Mouse (Mus musculus) forebrain, embryonic 12.5 days (tissue): ENCODE measurements around the gene Evl. TPM values are rescaled to one million over a fixed set of nuclear protein-coding genes. Genes with fewer than 3 reads are reported as not detected.
A peak's percentile ranks its signal among the peaks of the same experiment; 100 is the strongest.
"Not testable (repeated sequence)": the region's sequence is repeated elsewhere in the genome, so short reads cannot be mapped to it uniquely, and the experiment has no call there.

Experiments
- ATAC-seq: fragments of 200-750 bp; cut with Nextera tagmentation; 2 replicates; pipeline ENCODE4 v1.8.0; 2017; ENCODE audit warnings: moderate TSS enrichment; ENCODE audit not compliant: low FRiP score
- H3K27ac ChIP-seq: fragments of 300-500 bp; sonication (generic); 2 replicates; pipeline ENCODE4 v1.5.1; 2016; ENCODE audit warnings: mild to moderate bottlenecking
- H3K27me3 ChIP-seq: fragments of 300-500 bp; sonication (generic); 2 replicates; pipeline ENCODE4 v1.6.1; 2016; ENCODE audit warnings: mild to moderate bottlenecking
- H3K36me3 ChIP-seq: fragments of 300-500 bp; sonication (generic); replicated peaks from 2 replicates; pipeline ENCODE4 v1.6.1; 2016; ENCODE audit warnings: mild to moderate bottlenecking
- H3K4me1 ChIP-seq: fragments of 300-500 bp; sonication (generic); 2 replicates; pipeline ENCODE4 v1.6.1; 2016
- H3K4me2 ChIP-seq: fragments of 300-500 bp; sonication (generic); 2 replicates; pipeline ENCODE4 v1.6.1; 2016; ENCODE audit warnings: mild to moderate bottlenecking, moderate library complexity
- H3K4me3 ChIP-seq: fragments of 300-500 bp; sonication (generic); replicated peaks from 2 replicates; pipeline ENCODE4 v1.5.1; 2016; ENCODE audit warnings: mild to moderate bottlenecking
- H3K9ac ChIP-seq: fragments of 300-500 bp; sonication (generic); 2 replicates; pipeline ENCODE4 v1.6.1; 2016; ENCODE audit warnings: mild to moderate bottlenecking
- H3K9me3 ChIP-seq: fragments of 300-500 bp; sonication (generic); 2 replicates; pipeline ENCODE4 v1.6.1; 2016
- WGBS: fragments of 180-500 bp; shearing (Covaris S2); methylation state at CpG from one replicate; pipeline ENCODE4 v1.1.7; 2016; 5-methylcytosine and 5-hydroxymethylcytosine counted together
- microRNA counts: library from miRNA; unstranded; fragments of <30 nt; microRNA quantifications from one replicate; lab custom pipeline; 2017
- microRNA-seq: library from miRNA; unstranded; fragments of <30 nt; microRNA quantifications from one replicate; pipeline ENCODE4, GENCODE M21; 2017
- polyA plus RNA-seq: library from polyadenylated mRNA; unstranded; fragments of >200 nt; fragmentation: Nextera tagmentation; extraction: Ambion mirVana; gene quantifications from 2 replicates; pipeline ENCODE4 v1.2.1, GENCODE M21; 2016

Evl gene
- polyA plus RNA-seq, 1 experiment from 2014 or later: 124 TPM

DNA sequence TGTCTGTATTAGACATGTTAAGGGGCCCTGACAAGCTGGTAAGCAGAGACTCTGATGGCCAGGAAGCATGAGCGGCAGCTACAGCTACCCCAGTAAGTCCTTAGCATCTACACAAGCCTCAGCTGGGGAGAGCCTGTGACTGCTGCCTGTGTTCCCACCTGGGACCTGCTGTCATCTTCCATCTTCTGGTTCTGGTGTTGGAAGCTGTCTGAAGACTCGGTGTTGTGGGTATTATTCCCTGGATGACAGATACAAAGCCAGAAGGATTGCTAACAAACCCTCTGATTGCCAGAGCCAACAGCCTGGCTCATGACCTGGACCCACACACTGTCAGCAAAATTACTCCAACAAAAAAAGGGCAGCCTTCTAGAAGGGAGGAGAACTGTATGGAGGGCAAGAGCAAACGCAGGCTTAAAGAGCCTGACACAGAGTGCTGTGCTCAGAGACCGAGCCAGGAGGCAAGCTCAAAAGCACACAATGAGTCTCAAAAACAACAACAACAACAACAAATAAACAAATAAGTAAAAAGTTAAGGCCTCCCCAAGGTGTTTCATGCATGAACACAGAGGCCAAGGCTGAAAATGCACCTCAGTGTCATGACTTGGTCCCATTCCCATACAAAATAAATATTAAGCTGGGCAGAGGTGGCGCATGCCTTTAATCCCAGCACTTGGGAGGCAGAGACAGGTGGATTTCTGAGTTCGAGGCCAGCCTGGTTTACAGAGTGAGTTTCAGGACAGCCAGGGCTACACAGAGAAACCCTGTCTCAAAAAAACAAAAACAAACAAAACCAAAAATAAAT lies 155.6 kb downstream of the Evl start:
- no peak overlapping the region for H3K27ac ChIP-seq
- H3K27me3 ChIP-seq: no peaks in the 10 kb centered on the region
- H3K4me1 ChIP-seq: no peaks in the 10 kb centered on the region
- no peak overlapping the region for H3K4me2 ChIP-seq
- H3K9me3 ChIP-seq: no peaks in the 10 kb centered on the region
- no peak for ATAC-seq
- H3K4me3 ChIP-seq: no peak overlapping the region
- H3K9ac ChIP-seq: no peak overlapping the region
- no peaks in the 10 kb centered on the region for H3K36me3 ChIP-seq
- WGBS: 90% methylated on average over 6 of the region's 6 CpGs

DNA sequence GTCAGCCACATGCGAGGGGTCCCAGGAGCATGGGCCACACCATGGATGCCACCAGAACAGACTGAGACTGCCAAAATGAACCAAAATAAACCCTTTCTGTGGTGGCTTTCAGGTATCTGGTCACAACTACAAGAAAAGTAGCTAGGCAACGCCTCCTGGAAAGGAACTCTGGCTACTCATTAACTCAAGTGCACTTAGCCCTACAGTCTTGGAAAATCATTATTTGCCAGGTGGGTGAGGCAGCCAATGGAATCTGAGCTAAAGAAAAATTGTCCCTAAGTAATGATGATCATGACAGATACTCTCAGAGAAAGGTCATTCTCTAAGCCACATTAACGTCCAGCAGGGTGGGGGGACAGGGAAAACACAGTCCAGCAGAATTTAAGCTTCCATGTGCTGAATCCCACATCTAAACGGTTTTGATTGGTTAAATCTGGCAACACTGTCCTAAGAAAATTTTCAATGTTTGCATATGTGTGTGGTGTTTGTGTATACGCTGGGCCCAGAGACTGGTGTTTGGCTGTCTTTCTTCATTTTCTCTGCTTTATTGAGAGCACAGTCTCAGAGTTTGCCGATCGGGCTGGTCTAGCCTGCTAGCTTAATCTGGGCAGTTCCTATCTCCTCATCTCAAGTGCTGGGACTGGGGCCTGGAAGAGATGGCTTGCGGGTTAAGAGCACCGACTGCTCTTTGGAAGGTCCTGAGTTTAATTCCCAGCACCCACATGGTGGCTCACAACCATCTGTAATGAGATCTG lies 156.5 kb downstream of the Evl start:
- no peak for ATAC-seq
- Histone ChIP-seq H3K27me3 (no peaks in the 10 kb centered on the region), H3K4me1 (no peaks in the 10 kb centered on the region), H3K9ac (no peak overlapping the region), H3K27ac (no peak overlapping the region), H3K4me2 (no peak overlapping the region), H3K36me3 (no peaks in the 10 kb centered on the region), H3K4me3 (no peak overlapping the region), H3K9me3 (no peaks in the 10 kb centered on the region)
- 84% methylated on average over 9 of the region's 9 CpGs for WGBS

DNA sequence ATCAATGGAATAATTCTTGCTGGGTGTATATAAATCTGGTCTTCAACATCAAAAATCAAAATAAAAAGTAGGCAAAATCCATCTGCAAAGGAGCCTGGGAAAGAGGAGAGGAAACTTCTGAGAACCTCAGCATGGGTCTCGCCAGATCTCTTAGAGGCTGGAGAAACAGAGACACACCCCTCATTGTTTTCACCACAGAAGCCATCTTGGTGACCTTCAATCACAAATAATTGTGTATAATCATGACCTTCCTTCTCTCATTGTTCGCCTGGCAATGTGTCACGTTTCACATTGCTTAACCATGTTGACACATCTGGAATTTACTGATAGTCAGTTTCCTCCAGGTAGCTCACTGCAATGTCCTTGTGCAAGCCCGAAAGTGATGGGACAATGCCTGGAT lies 158.0 kb downstream of the Evl start:
- Histone ChIP-seq H3K36me3 (no peaks in the 10 kb centered on the region), H3K4me3 (no peak overlapping the region), H3K27ac (no peak overlapping the region), H3K4me1 (no peaks in the 10 kb centered on the region), H3K9ac (no peak overlapping the region), H3K4me2 (no peak overlapping the region), H3K9me3 (no peaks in the 10 kb centered on the region), H3K27me3 (no peaks in the 10 kb centered on the region)
- WGBS: 82% methylated on average over 4 of the region's 4 CpGs
- no peak for ATAC-seq

DNA sequence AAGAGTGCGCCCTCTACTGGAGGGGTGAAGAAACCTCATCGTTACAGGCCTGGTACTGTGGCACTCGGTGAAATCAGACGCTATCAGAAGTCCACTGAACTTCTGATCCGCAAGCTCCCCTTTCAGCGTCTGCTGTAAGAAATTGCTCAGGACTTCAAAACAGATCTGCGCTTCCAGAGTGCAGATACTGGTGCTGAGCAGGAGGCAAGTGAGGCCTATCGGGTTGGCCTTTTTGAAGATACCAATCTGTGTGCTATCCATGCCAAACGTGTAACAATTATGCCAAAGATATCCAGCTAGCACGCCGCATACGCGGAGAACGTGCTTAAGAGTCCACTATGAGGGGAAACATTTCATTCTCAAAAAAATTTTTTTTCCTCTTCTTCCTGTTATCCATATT lies 159.5 kb downstream of the Evl start:
- not testable (repeated sequence) for H3K4me3 ChIP-seq, H3K4me2 ChIP-seq, ATAC-seq, H3K9ac ChIP-seq, H3K9me3 ChIP-seq, H3K27me3 ChIP-seq, H3K4me1 ChIP-seq, H3K36me3 ChIP-seq, H3K27ac ChIP-seq
- 93% methylated on average over 14 of the region's 14 CpGs for WGBS

DNA sequence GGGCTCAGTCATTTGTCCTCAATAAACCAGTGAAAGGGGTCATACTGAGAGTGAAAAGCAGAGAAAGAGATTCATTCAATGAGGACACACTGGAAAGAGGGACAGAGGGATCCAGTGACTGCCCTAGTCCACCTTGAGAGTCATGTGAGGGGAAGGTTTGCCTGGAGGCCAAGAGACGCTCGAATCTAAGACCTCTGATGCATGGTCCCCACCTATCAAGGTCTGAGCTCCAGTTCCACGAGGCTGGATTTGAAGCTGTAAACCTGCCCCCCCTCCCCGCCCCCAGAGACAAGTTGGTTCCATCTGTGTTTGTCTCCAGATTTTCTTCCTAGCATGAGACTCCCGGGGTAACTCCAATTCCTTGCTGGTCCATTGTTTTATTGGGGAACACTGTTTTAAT lies 161.3 kb downstream of the Evl start:
- no peaks in the 10 kb centered on the region for H3K27me3 ChIP-seq
- H3K27ac ChIP-seq: no peak overlapping the region
- H3K4me3 ChIP-seq: no peak overlapping the region
- no peak for ATAC-seq
- H3K4me2 ChIP-seq: no peak overlapping the region
- H3K4me1 ChIP-seq: no peaks in the 10 kb centered on the region
- no peaks in the 10 kb centered on the region for H3K9me3 ChIP-seq
- H3K9ac ChIP-seq: no peak overlapping the region
- no peaks in the 10 kb centered on the region for H3K36me3 ChIP-seq
- WGBS: 84% methylated on average over 5 of the region's 5 CpGs

DNA sequence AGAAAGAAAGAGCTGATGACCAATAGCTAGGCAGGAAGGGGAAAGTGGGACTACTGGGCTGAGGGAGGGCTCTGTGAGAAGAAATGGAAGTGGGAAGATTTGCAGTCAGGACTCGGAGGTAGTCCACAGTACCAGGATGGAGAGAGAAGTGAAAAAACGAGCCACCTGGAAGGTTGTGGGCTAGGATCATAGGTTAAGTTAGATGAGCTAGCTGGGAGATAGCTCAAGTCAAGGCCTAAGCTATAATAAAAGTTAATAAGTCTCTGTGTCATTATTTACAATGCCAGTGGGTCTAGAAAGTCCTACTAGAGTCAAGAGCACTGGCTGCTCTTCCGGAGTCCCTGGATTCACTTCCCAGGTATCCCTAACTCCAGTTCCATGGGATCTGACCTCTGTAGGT lies 164.0 kb downstream of the Evl start:
- Histone ChIP-seq H3K4me3 (no peak overlapping the region), H3K27me3 (no peaks in the 10 kb centered on the region), H3K9me3 (no peaks in the 10 kb centered on the region), H3K4me1 (no peaks in the 10 kb centered on the region), H3K36me3 (no peaks in the 10 kb centered on the region), H3K27ac (no peak overlapping the region), H3K9ac (no peak overlapping the region), H3K4me2 (no peak overlapping the region)
- WGBS: 91% methylated on average over 3 of the region's 3 CpGs
- ATAC-seq: no peak

DNA sequence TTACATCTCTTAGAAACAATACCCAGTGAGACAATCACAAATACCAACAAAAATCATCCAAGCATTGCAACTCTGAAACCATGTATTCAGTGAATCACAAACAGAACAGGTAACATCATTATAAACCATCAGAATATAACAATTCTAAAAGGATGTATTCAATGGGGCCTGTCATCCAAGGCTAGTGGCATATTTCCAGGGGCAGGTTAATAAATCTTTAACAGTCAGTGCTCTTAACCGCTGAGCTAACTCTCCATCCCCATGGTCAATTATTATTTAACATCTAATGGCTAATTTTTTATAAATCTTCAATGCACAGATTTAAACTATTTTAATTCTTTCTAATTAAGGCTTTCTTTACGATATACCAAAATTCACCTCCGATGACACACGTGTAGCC lies 167.9 kb downstream of the Evl start:
- Histone ChIP-seq H3K9ac (no peak overlapping the region), H3K4me3 (no peak overlapping the region), H3K4me2 (no peak overlapping the region), H3K9me3 (no peaks in the 10 kb centered on the region), H3K27me3 (no peaks in the 10 kb centered on the region), H3K36me3 (no peaks in the 10 kb centered on the region), H3K27ac (no peak overlapping the region), H3K4me1 (no peaks in the 10 kb centered on the region)
- 93% methylated on average over 4 of the region's 4 CpGs for WGBS
- no peak for ATAC-seq

DNA sequence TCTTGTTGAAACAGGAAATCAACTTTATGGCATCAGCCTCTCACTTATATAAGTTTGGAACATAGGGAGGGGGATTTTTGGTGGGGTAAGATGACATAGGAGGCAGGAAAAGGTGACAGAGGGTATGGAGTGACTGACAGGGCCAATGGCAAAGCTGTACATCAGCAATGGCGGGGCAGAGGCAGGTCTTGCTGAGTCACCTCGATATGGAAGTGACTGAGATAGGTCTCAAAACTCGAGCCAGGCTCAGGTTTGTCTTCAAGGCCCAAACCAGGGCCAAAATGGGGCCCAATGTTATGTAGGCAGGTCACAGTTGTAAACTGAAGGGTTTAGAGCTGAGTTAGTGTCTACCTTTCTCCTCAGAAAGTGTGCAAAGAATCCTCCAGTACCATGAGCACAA lies 169.3 kb downstream of the Evl start:
- Histone ChIP-seq H3K4me3 (no peak overlapping the region), H3K4me1 (no peaks in the 10 kb centered on the region), H3K9me3 (no peaks in the 10 kb centered on the region), H3K27ac (no peak overlapping the region), H3K4me2 (no peak overlapping the region), H3K9ac (no peak overlapping the region), H3K27me3 (no peaks in the 10 kb centered on the region), H3K36me3 (no peaks in the 10 kb centered on the region)
- no peak for ATAC-seq
- 86% methylated on average over 3 of the region's 3 CpGs for WGBS

DNA sequence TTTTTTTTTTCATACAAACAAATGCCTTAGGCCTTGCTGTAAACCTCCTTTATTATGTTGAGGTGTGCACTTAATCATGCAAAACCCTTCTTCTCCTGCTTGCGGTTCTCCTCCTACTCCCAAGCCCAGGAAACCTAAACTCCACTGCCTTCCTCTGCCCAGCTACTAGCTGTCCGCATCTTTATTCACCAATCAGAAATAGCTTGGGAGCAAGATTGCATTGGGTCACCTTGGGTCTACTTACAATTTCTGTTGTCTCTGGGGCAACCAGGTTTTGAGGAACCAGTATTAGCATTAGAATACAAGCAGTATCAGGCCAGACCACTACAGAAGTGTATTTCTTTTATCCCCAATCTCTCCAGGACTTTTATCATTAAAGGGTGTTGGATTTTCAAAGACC lies 179.9 kb downstream of the Evl start:
- Histone ChIP-seq H3K9ac (no peak overlapping the region), H3K9me3 (no peaks in the 10 kb centered on the region), H3K4me1 (no peaks in the 10 kb centered on the region), H3K27me3 (no peaks in the 10 kb centered on the region), H3K27ac (no peak overlapping the region), H3K4me2 (no peak overlapping the region), H3K4me3 (no peak overlapping the region), H3K36me3 (no peaks in the 10 kb centered on the region)
- WGBS: 94% methylated on average over 2 of the region's 2 CpGs
- ATAC-seq: no peak

DNA sequence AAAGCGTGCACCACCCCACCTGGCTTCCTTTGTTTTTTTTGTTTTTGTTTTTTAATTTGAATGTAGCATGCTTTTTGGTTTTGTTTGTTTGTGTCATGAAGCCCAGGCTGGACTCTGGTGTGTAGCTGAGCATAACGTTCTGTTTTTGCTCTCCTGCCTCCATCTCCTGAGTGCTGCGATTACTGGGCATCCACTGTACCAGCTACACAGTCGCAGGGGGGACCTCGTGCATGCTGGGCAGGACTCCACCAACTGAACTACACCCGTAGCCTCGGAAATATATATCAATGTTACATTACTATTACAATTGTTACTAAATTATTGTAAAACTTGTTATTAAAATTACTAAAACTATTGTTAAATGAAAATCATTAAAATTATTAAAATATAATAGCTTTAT lies 183.3 kb downstream of the Evl start:
- WGBS: 92% methylated on average over 7 of the region's 7 CpGs
- Histone ChIP-seq H3K36me3 (no peaks in the 10 kb centered on the region), H3K9me3 (no peaks in the 10 kb centered on the region), H3K27me3 (no peaks in the 10 kb centered on the region), H3K4me1 (no peaks in the 10 kb centered on the region), H3K4me3 (no peak overlapping the region), H3K27ac (no peak overlapping the region), H3K9ac (no peak overlapping the region), H3K4me2 (no peak overlapping the region)
- ATAC-seq: no peak

MicroRNAs encoded within 50 kb of the gene (microRNA counts, 519-probe panel; counts per million panel counts)
- microRNA mmu-miR-342-3p (lab: Ali Mortazavi, UCI) (5,757 counts per million, percentile 78 among the panel's probes with 10 or more counts), microRNA mmu-miR-342-5p (lab: Ali Mortazavi, UCI) (not detected)

Small RNAs within 50 kb of the gene (microRNA-seq; reads per million reads assigned to microRNA genes)
- gene Gm23872: not detected
- 13,251 reads per million, percentile 96 among the genes with 10 or more reads in this experiment for gene Mir342

Other genes with a start within 250 kb of the Evl start
- 3.3 and 3.5 TPM in 2 replicates for gene Hhipl1, start 248.4 kb upstream of the Evl start, polyA plus RNA-seq
- gene Cyp46a1, start 220.3 kb upstream of the Evl start, polyA plus RNA-seq: 24.4 and 24.6 TPM in 2 replicates
- gene Eml1, start 183.8 kb upstream of the Evl start, polyA plus RNA-seq: 82.4 and 83.0 TPM in 2 replicates
- gene Degs2, start 147.6 kb downstream of the Evl start, polyA plus RNA-seq: 2.3 and 2.4 TPM in 2 replicates
- gene Yy1, start 238.3 kb downstream of the Evl start, polyA plus RNA-seq: 19.5 and 21.5 TPM in 2 replicates